Mouse (Mus musculus) frontal cortex, postnatal 36 days (tissue): ENCODE measurements around the gene Sipa1l1.

Experiments
- DNase-seq, 2 experiments: peaks; one replicate each; pipeline ENCODE4 v3.0.0; 2022; ENCODE audit warnings: low spot score in 2 of 2

Gene Sipa1l1

GRCm38 (mm10) chr12:82334550-82334949 is 165.4 kb downstream of the Sipa1l1 start:
- no peak for DNase-seq

DNA sequence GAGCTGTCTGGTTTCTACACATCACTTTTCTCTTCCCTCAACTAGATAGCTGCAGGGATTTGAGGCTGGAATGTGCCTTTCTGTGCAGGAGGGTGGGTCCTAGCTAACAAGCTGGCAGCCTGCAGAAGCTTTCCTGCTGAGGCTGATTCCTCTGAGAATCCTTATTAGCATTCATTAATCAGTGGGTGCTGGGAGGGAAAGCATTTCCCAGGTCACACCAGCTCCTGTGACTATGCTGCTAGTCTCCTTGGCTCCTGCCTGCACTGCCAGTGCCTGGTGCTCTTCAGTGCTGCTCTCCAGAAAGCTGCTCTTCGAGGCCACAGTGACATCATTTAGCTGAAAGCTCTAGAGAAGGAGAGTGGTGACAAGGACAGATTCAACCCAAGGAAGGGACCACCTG is 166.0 kb downstream of the Sipa1l1 start:
- DNase-seq = no peak

- DNase-seq = no peak
Observed at GRCm38 (mm10) chr12:82338550-82338949, 169.4 kb downstream of the Sipa1l1 start.

DNA sequence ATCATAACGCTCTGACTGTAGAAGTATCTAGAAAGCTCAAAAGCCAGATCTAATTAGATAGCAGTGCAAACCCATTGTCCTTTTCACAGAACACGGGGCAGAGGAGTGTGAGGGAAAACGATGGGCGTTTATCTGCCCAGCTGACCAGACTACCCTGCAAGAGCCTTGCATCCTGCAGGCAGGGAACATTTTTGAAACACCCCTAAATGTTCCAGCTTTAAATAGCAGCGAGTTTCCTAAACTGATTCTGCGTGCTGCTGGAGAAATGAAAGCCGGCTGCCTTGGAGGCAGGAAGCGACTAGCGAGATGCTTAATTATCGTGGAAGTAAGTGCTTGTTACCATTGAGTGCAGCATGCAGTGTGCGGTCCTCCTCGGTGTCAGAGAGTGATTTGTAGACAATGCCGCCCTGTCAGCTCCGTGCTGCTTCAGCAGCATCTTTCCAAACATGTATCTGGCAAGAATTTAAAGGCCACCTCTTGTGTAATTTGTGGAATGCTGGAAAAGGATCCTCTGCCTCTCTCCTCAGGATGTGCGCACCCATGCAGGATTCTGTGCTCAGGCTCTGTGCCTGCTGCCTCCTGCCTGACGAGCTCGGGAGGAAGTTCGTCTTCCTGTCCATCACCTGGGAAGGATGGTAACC is 170.2 kb downstream of the Sipa1l1 start:
- peak; percentile 68 to 69 for DNase-seq

DNA sequence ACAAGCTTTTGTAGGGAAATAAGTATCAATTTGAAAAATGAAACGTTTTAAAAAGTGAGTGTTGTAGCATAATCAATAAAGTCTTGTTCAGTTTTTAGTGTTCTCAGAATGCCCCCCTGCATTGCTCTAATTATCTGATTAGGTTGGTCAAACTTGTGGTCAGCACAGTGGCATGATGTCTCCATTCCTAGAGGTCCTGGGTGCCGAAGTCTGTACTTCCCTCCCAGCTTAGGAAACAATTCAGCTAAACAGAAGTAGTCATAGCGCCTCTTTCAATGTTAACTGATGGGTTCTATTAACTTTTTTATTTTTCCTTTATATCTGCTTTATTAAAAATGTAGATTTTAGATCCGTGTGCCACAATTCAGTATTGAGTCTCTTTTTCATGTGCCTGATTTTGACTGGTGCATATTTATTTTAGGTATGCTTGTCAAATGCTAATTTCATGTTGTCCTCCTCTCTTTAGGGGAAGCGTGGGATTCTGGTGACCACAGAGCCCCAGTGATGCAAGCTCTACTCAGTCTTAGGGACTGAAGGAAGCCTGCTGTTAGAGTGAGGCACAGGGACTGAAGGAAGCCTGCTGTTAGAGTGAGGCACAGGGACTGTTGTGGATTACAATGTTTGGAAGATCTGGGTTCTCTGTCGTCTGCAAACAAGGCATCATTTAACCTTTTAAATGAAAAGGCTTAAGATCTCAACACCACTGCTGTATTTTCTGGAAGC is 171.2 kb downstream of the Sipa1l1 start:
- no peak for DNase-seq

- no peak for DNase-seq
Observed at GRCm38 (mm10) chr12:82341181-82341580, 172.1 kb downstream of the Sipa1l1 start.

- no peak for DNase-seq
Observed at GRCm38 (mm10) chr12:82341696-82342095, 172.6 kb downstream of the Sipa1l1 start.

GRCm38 (mm10) chr12:82350082-82350481 is 181.0 kb downstream of the Sipa1l1 start:
- DNase-seq = no peak

DNA sequence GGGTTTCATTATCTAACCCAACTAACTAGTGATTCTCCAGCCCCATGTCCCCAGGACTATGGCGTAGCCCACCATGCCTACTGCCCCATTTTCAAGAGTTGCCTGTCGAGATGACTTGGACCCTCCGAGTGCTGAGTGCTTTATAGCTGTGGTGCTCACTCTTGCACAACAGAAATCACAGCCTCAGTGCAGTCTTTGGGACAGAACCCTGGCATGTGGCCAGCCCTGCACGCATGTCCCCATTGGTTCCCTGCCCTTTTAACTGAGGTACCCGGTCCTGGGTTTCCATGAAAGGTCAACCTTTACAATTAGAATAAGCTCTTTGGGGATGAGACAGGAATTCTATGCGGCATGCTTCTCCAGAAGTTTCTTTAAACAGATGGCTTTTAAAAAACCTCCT is 181.8 kb downstream of the Sipa1l1 start:
- no peak for DNase-seq

DNA sequence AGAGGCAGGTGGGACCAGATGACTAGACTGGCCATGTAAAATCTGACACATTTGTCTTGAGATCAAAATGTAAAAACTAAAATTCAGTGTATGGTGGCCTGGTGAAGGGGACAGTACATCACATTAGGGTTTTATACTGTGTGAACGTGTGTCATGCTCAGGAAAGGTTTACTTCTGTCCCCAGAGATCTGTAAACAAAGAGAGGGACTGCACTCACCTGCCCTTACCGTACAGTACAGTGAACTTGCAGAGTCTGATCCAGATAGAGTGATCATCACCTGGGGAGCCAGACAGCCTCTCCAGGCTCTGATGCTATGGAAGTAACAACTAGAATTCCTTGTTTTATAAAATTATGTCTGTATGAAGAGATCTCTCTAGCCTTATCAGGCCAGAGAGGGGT is 184.5 kb downstream of the Sipa1l1 start:
- no peak for DNase-seq

- DNase-seq = no peak
Observed at GRCm38 (mm10) chr12:82355419-82356149, 186.5 kb downstream of the Sipa1l1 start.

- DNase-seq = no peak
Observed at GRCm38 (mm10) chr12:82356476-82356875, 187.4 kb downstream of the Sipa1l1 start.

DNA sequence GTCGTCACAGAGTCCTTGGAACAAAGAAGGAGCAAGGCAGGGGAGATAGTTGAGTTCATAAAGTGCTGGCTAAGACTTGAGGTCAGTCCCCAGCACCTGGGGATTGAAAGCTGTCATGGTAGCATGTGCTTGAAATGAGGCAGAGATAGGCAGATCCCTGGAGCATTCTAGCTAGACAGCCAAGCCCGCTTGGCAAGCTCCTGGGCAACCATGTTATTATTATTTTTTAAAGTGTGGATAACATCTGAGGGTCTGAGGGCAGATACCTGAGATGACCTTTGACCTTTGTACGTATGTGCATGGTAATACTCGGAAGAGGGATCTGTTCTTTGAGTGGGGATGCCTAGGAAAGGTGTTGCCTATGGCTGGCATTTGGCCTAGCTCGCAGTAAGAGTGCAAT is 188.3 kb downstream of the Sipa1l1 start:
- no peak for DNase-seq

GRCm38 (mm10) chr12:82362796-82363195 is 193.7 kb downstream of the Sipa1l1 start:
- no peak for DNase-seq

GRCm38 (mm10) chr12:82364186-82364585 is 195.1 kb downstream of the Sipa1l1 start:
- no peak for DNase-seq

GRCm38 (mm10) chr12:82365276-82365875 is 196.3 kb downstream of the Sipa1l1 start:
- DNase-seq = no peak

- no peak for DNase-seq
Observed at GRCm38 (mm10) chr12:82366754-82367153, 197.6 kb downstream of the Sipa1l1 start.

DNA sequence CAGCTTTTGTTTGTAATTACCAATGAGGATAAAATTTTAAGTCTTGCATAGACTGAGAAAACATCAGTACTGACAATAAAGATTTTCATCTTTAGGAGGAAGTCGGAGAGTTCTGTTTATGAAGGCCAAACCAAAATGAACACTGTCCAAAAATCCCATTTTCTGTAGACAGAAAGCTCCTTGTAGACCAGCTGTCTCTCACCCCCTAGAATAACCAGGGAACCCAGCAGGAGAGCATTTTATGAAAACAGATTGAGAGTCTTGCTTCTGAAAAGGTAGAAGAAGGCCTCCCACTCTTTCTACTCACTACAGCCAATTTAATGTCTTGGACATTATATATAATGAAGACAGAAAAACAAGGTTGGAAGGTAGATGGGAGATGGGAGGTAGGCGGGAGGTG is 198.2 kb downstream of the Sipa1l1 start:
- no peak for DNase-seq

DNA sequence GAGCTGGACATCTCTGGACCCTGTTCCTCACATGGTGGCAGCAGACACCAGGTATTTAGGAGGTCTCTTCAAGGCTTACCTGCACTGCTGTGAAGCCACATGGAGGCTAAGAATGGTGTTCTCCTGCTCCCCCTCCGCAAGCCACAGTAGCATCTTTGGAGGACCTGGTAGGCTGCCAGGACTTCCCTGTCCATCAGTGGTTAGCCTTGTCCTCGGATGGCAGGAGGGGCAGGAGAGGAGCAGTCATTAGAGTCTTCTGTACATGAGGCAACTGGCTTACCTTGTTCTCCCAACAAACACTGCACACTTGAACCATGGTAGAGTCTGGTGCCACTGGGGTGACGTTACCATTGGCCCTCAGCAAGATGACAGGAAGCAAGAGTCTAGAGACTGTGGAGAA is 198.9 kb downstream of the Sipa1l1 start:
- no peak for DNase-seq

DNA sequence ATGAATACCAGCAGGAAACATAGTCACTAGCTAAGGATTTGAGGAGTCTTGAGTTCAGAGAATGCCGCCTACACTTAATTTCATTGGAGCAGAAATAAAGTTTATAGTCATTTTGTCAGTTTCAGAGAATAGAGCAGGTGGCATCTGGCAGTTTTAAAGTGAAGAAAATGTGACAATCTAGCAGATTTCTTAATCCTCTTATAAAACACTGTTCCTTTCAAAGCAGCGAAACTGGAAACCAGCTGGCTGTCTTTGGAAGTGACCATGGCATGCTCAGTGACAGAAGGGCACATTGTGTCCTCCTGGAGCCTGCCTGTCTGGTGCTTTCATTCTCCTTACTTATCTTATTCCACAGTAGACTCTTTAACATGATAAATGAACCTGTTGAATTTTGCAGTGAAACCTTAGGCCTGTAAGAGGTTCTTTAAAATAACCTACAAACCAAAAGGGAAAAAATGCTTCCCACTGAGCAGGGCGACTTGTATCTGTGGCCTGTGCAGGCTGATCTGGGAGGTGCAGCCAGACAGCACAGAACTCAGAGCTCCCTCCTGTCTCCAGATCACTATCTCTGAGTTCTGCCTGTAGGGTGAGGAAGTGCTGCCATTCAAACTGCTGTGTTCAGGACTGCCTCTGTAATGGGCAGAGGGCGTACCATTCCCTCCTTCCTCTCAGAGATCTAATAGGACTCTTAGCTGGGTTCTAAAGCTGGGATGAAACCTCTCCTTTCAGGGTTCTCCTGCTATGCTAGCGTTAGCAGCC is 200.5 kb downstream of the Sipa1l1 start:
- no peak for DNase-seq

- no peak for DNase-seq
Observed at GRCm38 (mm10) chr12:82371266-82371665, 202.1 kb downstream of the Sipa1l1 start.

- DNase-seq = peak in 1 of 2 experiments; percentile 30
Observed at GRCm38 (mm10) chr12:82374020-82374419, 204.9 kb downstream of the Sipa1l1 start.
